Mouse (Mus musculus): ENCODE results near the gene Fscn3.

The Fscn3 gene

DNA sequence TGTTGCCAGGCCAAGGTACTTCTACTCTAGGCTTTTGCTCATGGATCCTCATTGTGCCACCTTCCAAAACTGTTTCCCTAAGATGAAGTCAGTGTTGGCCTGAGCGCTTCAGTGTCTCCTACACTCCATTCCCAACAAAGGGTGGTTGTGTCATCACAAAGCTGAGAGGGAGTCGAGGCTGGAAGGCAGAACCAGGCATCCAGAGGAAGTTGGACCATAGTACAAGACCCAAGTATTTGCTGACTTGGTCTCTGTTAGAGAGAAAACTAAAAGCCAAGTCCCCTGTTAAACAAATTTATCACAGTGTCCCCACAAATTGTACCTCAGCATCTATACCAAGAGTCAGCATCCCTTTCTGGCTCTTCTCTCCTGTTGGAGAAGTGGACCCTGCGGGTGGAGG, 701 bp downstream of the Fscn3 start, which contains the start of gene Gcc1:
Gene Gcc1, minus strand, starts transcription at position 101 of the 400 bp plus-strand sequence.
- DNase-seq (ENCODE audit: low spot score): no peak

GRCm38 (mm10) chr6:28429870-28430269, 2.3 kb downstream of the Fscn3 start:
- no peak for DNase-seq (ENCODE audit: low spot score)

- DNase-seq (ENCODE audit: low spot score): no peak
Observed at GRCm38 (mm10) chr6:28430795-28431537, 3.4 kb downstream of the Fscn3 start.

DNA sequence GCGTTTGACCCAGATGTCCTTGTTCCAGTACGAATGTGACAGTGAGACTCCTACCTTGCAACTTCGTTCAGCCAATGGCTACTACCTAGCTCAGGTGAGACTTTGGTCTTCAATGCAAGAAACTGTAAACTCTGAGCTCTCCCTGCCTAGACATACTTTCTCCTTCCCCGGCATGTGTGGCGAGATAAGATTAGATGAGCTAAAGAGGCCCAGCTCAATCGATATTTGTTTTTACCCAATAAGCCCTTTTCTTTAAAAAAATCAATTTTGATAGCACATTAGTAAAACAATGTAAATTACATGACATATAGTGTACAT, 3.9 kb downstream of the Fscn3 start:
- no peak for DNase-seq (ENCODE audit: low spot score)

DNA sequence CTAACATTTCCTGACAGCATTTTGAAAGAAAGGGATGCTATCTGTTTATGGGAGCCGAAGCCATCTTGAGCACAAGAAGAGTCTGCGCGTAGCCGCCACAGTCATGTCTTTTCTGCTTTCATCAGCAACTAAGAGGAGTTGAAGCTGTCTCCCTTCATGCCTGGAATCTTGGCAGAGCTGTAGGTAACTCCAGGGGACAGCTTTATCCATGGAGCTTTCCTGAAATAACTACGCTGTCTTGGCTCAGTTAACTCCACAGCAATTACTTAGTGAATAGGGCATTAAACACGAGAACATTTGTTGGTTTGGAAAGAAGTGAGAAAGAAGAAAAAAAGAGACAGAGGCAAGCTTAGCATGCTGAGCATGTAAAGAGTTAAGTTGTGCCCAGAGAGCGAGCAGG, 20.3 kb downstream of the Fscn3 start:
- DNase-seq (ENCODE audit: low spot score): no peak

GRCm38 (mm10) chr6:28449253-28449652, 21.7 kb downstream of the Fscn3 start, which contains the start of gene Pax4:
Pax4 (minus strand) TSS chr6:28449353.
- no peak for DNase-seq (ENCODE audit: low spot score)

GRCm38 (mm10) chr6:28450481-28450880, 22.9 kb downstream of the Fscn3 start:
- DNase-seq (ENCODE audit: low spot score): no peak

DNA sequence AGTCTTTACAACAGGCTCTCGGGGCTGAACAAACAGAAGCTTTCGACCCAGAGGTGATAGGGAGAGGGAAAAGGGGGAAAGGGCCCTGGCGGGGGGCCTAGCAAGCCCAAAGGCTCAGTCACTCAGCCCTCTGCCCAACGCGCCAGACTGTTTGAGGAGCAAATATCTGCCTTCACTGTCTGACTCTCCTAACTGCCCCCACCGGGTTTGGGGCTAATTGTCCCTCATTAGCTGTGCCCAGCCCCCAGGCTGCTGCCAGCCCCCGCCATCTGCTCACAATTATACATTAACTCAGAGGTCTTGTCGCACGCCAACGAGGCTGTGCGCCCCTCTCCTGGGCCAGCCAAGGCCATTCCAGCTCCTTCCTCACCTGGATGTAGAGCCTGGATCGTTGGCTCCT, 23.4 kb downstream of the Fscn3 start:
- no peak for DNase-seq (ENCODE audit: low spot score)

DNA sequence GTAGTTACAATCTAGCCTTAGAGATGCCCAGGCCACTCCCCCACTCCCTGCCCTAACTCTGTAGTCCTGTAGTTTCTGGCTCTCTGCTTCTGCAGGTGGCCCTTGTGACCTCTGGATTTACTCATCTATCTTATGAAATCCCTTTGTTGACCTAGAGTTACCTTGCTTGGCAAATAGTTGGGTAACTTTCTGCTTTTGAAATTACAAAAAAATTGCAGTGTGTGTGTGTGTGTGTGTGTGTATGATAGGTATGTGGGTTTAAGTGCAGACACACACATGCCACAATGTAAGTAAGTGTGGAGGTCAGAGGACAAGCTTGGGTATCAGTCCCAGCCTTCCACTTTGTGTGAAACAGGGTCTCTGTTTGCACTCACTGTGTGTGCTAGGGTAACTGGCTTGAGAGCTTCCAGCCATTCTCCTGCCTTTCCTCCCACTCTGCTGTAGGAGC, 31.7 kb downstream of the Fscn3 start:
- DNase-seq (ENCODE audit: low spot score): no peak

GRCm38 (mm10) chr6:28460534-28460933, 32.9 kb downstream of the Fscn3 start:
- peak; percentile 12 for DNase-seq (ENCODE audit: low spot score)

DNA sequence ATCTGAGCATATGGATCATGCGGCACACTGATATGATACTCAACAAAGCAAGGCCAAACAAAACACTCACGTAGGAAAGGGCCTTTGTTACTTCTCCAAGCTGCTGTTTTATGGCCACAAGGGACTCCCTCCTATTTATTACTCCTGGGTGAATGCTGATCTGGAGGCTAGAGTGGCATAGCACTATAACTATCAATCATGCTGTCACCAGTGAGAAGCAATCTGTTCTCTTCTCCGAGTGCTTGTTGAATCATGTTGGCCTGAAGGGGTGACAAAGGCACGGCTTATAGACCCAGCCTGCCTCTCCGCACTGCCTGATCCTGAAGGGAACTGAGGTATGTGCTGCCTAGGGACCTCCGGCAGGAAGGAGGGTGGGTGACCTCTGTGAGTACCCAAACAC, 37.0 kb downstream of the Fscn3 start:
- DNase-seq (ENCODE audit: low spot score): no peak

DNA sequence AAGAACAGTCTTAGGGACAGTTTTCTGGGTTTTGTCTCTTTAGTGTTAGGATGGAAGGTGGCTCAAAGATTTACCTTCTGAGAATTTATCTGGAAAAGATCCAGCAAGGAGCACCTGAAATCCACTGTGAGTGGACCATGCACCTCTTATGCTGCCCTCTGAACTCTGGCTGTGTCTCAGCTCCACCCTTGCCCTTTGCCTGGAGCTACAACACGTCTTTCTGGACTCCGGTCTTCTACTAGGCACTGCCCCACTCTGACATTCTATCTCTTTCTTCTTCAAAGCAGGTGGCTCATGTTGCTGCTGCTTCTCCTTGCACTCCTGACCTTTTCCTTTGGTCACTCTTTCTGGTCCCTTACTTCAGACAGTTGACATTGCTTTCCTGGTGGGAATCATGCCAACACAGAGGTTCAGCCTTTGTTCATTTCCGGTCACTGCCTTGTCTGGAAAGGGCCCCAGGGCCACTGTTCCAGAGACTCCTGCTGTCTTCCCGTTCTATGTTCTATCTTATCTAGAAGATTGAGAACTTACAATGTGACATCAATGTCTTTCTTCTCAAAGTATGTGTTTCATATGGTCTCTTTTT, 42.5 kb downstream of the Fscn3 start:
- DNase-seq (ENCODE audit: low spot score): no peak

- no peak for DNase-seq (ENCODE audit: low spot score)
Observed at GRCm38 (mm10) chr6:28470621-28471020, 43.0 kb downstream of the Fscn3 start.

- no peak for DNase-seq (ENCODE audit: low spot score)
Observed at GRCm38 (mm10) chr6:28471284-28472035, 43.9 kb downstream of the Fscn3 start.

DNA sequence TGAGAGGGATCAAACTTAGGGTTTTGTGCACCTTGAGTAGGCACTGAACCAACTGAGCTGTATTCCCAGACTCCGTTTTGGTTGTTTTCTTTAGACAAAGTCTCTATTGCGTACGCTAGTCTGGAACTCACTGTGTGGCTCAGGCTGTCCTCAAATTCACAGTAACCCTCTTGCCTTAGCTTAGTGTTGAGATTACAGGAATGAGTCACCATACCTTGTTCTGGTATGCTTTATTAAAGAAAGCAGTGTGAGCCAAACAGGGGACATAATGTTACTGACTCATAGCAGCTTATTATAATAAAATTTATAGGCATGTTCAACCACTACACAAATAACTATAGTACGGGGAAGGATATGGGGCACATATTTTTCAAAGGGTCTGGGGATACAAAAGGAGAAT, 46.6 kb downstream of the Fscn3 start:
- DNase-seq (ENCODE audit: low spot score): no peak

GRCm38 (mm10) chr6:28474839-28475238, 47.2 kb downstream of the Fscn3 start, which contains the start of gene Snd1:
Snd1 (plus strand) TSS chr6:28475139.
- no peak for DNase-seq (ENCODE audit: low spot score)

- DNase-seq (ENCODE audit: low spot score): peak; percentile 95
Observed at GRCm38 (mm10) chr6:28479865-28480751, 52.5 kb downstream of the Fscn3 start.

DNA sequence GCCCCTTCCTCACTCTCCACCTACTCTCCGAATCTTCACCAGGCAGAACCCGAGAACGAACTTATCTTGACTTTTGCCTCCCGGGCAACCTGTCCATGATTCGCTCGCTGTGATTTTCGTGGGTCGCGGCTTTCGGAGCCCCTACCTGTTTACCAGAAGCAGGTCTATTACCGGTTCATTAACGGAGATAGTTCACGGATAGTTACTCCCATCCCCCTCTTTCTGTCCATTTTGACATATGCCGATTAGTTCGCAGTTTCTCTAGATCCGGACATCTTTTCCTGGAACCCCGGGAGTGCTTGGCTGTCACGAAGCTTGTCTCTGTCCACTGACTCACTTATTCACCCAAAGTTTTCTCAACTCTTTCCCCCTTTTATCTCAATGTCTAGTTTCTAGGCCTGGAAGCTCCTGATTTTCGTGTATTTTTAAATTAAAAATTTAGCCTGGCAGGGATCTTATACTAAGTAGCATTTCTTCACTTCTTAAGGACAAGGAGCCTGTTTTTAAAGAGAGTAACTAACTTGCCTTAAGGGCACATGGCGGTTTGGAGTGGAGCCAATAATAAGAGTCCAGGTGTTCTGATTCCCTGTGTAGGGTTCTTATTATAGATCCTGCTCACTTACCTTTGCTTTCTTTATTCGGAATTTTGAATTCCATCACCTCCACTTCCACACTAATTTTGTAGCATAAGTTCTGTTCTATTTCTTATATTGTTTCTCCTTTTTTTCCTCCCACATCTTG, 53.3 kb downstream of the Fscn3 start:
- DNase-seq (ENCODE audit: low spot score): no peak

DNA sequence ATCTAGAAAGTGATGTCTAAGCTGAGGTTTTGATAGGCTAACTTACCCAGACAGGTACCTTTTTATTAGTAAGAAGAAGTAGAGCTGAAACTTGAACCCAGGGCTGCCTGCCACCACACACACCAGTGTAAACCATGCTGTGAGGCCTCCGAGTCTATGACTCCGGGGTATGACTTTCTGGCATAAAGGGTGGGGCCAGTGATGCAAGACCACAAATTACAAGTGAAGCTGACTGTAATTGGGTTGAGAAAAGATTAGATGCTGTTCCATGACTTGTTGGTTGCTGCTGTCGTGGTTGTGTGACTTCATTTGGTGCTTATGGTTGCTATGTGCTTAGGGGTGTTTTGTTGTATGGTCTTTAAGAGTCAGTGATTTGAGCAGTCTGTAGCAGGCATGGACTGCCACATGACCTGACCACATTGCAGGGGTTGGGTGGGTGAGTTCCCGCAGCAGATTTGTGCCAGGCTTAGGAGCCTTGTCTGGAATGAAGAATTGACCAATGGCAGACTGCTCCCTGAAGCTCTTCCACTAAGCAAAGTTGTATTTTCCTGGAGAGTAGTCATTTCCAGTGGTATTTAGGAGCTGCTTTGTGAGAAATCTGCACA, 55.2 kb downstream of the Fscn3 start:
- DNase-seq (ENCODE audit: low spot score): no peak

DNA sequence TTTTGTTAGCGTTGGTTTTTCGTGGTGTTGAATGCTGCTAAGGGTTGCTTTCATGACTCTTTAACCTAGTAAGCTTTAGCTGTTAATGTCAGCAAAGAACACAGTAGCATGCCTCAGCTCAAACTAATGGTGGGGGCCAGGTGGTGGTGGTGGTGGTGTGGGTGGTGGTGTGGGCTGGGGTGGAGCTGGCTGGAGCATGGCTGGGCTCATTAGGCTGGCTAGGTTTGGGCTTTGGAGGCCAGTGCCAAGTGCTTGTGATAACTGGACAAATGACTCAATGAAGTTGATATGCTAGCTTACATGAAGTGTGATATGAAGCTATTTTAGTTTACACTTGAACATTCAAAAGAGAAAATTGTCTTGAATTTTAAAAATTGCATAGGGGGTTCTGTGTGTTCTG, 58.4 kb downstream of the Fscn3 start:
- DNase-seq (ENCODE audit: low spot score): no peak

- no peak for DNase-seq (ENCODE audit: low spot score)
Observed at GRCm38 (mm10) chr6:28486471-28486870, 58.9 kb downstream of the Fscn3 start.
